Mouse (Mus musculus): ENCODE results near the gene Vasn. TPM values are rescaled to one million over a fixed set of nuclear protein-coding genes. Genes with fewer than 3 reads are reported as not detected.

Vasn gene
- polyA plus RNA-seq, 1 experiment from 2014 or later: 9.4 TPM

DNA sequence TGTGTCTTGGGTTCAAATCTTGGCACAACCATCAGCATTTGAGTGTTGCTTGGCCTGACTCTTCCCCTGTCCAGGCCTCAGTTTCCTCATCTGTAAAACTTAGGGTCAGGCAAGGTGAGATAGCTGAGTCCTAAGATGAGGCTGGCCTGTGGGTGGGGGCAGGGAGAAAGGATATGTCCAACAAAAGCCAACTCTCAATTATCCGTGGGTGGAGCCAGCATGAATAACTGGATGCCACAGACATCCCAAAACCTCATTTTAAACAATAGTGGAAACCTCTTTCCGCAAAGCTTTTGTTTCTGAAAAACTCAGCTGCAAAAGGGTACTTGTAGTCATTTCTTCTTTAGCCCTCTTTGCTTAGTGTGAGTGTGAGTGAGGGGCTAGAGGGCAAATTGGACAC is 42.9 kb upstream of the Vasn start:
- Histone ChIP-seq H3K27ac (ENCODE audit: low read depth, low read length) (peak overlapping the region; percentile 98), H3K4me1 (replicated peaks; ENCODE audit: control insufficient read depth, insufficient read depth, low read length) (peaks cover 46% of the 10 kb centered on the region), H3K9ac (ENCODE audit: low read depth, low read length) (no peak overlapping the region), H3K9me3 (ENCODE audit: control insufficient read depth, low read length) (no peaks in the 10 kb centered on the region), H3K36me3 (ENCODE audit: control insufficient read depth, insufficient read depth, low read length) (no peaks in the 10 kb centered on the region), H3K4me3 (ENCODE audit: low read depth, low read length) (peak overlapping the region; percentile 89), H3K4me2 (replicated peaks; ENCODE audit: low read depth, low read length) (peak overlapping the region; percentile 96), H3K27me3 (ENCODE audit: control insufficient read depth, insufficient read depth, low read length) (no peaks in the 10 kb centered on the region)
- ATAC-seq (ENCODE audit: low FRiP score) (no peak), DNase-seq (ENCODE audit: low spot score) (no peak)
- WGBS: 32% methylated on average over 2 of the region's 2 CpGs

DNA sequence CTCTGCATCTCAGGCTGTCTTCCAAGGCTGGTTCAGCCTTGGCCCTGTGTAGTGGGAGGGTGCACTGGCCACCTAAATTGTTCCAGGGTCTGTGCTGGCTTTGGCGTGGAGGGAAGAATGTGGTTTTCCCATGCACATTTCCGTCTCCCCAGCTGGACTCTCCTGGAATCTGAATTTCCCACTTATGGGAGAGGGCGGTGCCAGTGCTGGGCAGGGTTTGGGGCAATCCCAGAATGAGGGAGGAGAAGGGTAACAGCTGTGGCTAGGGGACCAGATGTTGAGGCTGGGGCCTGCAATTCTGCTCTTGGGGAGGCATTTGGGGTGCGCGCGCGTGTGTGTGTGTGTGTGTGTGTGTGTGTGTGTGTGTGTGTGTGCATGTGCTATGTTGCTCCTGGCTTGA is 42.4 kb upstream of the Vasn start:
- H3K36me3 ChIP-seq (ENCODE audit: control insufficient read depth, insufficient read depth, low read length): no peaks in the 10 kb centered on the region
- H3K9me3 ChIP-seq (ENCODE audit: control insufficient read depth, low read length): no peaks in the 10 kb centered on the region
- peaks cover 50% of the 10 kb centered on the region for H3K4me1 ChIP-seq (replicated peaks; ENCODE audit: control insufficient read depth, insufficient read depth, low read length)
- H3K27me3 ChIP-seq (ENCODE audit: control insufficient read depth, insufficient read depth, low read length): no peaks in the 10 kb centered on the region
- peak overlapping the region; percentile 98; the same call in 1 of the 2 replicates for H3K27ac ChIP-seq (ENCODE audit: low read depth, low read length)
- H3K4me3 ChIP-seq (ENCODE audit: low read depth, low read length): peak overlapping the region; percentile 89; the same call in 1 of the 2 replicates
- no peak for DNase-seq (ENCODE audit: low spot score)
- no peak for ATAC-seq (ENCODE audit: low FRiP score)
- 60% methylated on average over 7 of the region's 7 CpGs for WGBS
- H3K9ac ChIP-seq (ENCODE audit: low read depth, low read length): no peak overlapping the region
- H3K4me2 ChIP-seq (replicated peaks; ENCODE audit: low read depth, low read length): peak overlapping the region; percentile 96

DNA sequence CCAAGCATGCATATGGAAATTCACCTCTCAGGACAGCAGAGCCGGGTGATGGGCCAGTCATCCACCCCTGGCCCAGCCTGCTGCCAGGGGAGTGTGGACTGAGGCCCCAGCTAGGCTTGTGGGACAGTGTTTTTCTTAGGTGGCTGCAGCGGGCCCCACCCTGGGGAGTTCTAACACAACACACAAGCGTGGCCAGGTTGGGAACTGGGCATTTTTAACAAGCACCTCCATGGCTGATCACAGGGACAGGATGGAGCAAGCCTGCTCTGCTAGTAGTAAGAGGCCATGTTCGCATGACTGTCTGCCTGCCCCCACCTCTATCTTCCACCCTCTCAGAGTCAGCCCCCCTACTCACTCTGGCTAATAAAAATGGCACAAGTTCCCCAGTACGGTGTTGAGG is 41.7 kb upstream of the Vasn start:
- H3K9ac ChIP-seq (ENCODE audit: low read depth, low read length): peak overlapping the region; percentile 34; the same call in 1 of the 2 replicates
- H3K4me1 ChIP-seq (replicated peaks; ENCODE audit: control insufficient read depth, insufficient read depth, low read length): peaks cover 54% of the 10 kb centered on the region
- no peaks in the 10 kb centered on the region for H3K36me3 ChIP-seq (ENCODE audit: control insufficient read depth, insufficient read depth, low read length)
- H3K27ac ChIP-seq (ENCODE audit: low read depth, low read length): peak overlapping the region; percentile 60
- H3K4me3 ChIP-seq (ENCODE audit: low read depth, low read length): peak overlapping the region; percentile 2; the same call in 1 of the 2 replicates
- H3K4me2 ChIP-seq (replicated peaks; ENCODE audit: low read depth, low read length): peak overlapping the region; percentile 28
- ATAC-seq (ENCODE audit: low FRiP score) (no peak), DNase-seq (ENCODE audit: low spot score) (no peak)
- WGBS: 64% methylated on average over 5 of the region's 5 CpGs
- no peaks in the 10 kb centered on the region for H3K27me3 ChIP-seq (ENCODE audit: control insufficient read depth, insufficient read depth, low read length)
- H3K9me3 ChIP-seq (ENCODE audit: control insufficient read depth, low read length): no peaks in the 10 kb centered on the region

DNA sequence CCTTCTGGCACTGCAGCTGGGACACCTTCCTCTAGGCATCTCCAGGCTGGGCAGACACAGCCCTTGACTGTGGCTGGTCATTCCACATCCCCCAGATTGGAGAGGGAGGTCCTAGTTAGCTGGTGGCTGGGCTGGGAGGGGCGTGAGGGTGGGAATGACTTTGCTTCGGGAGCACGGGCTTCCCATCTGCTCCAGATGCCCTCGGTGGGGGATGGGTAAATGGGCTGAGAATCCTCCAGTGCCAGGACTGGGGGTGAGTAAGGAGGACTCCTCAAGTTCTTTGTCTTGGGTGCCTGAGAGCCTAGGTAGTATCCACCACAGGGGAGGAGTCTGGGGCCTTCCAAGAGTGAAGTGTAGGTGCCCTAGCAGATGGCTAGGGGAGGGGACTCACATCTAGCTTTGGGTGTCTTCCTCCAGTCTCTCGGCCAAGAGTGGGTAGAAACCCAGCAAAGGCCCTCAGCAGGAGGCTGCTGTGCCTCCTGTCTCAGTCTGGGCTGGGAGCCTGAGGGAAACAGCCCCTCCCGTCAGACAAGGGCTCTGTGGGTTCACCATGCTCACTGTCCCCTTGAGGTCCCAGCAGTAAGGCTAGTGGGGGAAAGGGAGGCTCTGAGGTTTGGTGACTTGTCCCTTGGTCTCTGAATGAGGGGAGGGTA is 40.7 kb upstream of the Vasn start:
- Histone ChIP-seq H3K9ac (ENCODE audit: low read depth, low read length) (0 out of 2 replicates have a peak overlapping the region, but pooled peaks have one; percentile 27), H3K4me3 (ENCODE audit: low read depth, low read length) (no peak overlapping the region), H3K9me3 (ENCODE audit: control insufficient read depth, low read length) (no peaks in the 10 kb centered on the region), H3K27me3 (ENCODE audit: control insufficient read depth, insufficient read depth, low read length) (no peaks in the 10 kb centered on the region), H3K36me3 (ENCODE audit: control insufficient read depth, insufficient read depth, low read length) (no peaks in the 10 kb centered on the region), H3K4me2 (replicated peaks; ENCODE audit: low read depth, low read length) (peak overlapping the region; percentile 12; the same call in 1 of the 2 replicates), H3K4me1 (replicated peaks; ENCODE audit: control insufficient read depth, insufficient read depth, low read length) (peaks cover 51% of the 10 kb centered on the region), H3K27ac (ENCODE audit: low read depth, low read length) (peak overlapping the region; percentile 60)
- ATAC-seq (ENCODE audit: low FRiP score) (no peak), DNase-seq (ENCODE audit: low spot score) (peak; percentile 57)
- 23% methylated on average over 6 of the region's 6 CpGs for WGBS

DNA sequence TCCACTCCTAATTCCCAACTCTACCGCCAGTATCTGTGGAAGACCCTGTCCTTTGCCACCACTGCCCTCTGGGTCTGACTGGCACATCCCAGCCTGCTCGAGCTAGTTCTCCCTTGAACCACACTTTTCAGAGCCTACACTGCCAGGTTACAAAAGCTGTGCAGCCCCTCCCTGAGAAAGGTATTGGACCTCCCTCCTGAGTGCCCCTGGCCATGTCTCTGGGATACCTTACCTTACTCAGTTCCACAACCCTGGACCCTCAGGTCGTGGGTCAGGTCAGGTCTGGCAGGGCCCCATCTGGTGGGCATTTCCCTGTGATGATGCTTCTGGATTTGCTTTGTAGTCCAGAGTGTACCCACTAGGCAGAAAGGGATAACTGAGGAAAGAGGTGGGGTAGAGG is 40.1 kb upstream of the Vasn start:
- no peaks in the 10 kb centered on the region for H3K9me3 ChIP-seq (ENCODE audit: control insufficient read depth, low read length)
- H3K4me1 ChIP-seq (replicated peaks; ENCODE audit: control insufficient read depth, insufficient read depth, low read length): peaks cover 57% of the 10 kb centered on the region
- H3K36me3 ChIP-seq (ENCODE audit: control insufficient read depth, insufficient read depth, low read length): no peaks in the 10 kb centered on the region
- DNase-seq (ENCODE audit: low spot score) (no peak), ATAC-seq (ENCODE audit: low FRiP score) (no peak)
- WGBS: 85% methylated on average over 3 of the region's 3 CpGs
- H3K9ac ChIP-seq (ENCODE audit: low read depth, low read length): no peak overlapping the region
- no peak overlapping the region for H3K4me2 ChIP-seq (replicated peaks; ENCODE audit: low read depth, low read length)
- peak overlapping the region; percentile 60; the same call in 1 of the 2 replicates for H3K27ac ChIP-seq (ENCODE audit: low read depth, low read length)
- no peak overlapping the region for H3K4me3 ChIP-seq (ENCODE audit: low read depth, low read length)
- no peaks in the 10 kb centered on the region for H3K27me3 ChIP-seq (ENCODE audit: control insufficient read depth, insufficient read depth, low read length)

DNA sequence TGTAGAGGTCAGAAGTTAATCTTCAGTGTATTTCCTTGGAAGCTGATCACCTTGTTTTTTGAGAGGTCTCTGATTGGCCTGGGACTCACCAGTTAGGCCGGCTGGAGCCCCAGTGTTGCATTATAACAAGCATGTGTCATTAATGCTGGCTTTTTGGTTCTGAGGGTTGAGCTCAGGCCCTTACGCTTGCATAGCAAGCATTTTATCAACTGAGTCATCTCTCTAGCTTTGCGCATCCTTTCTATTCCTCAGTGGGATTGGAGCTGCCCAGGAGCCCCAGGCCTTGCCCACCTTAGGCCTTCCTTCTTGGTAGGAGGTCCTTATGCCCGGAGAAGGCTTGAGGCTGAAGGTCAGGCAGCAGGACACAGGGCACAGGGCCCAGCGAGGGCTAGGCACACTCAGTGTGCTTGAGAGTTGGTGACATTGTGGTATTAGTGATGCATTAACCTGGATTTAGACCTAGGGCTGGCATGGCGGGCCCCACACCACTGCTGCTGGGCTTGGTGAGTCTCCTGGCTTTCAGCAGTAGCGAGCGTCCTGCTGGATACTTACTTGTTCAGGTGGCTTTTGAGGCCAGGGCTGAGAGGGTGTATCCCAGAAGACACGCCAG is 38.9 kb upstream of the Vasn start:
- DNase-seq (ENCODE audit: low spot score) (no peak), ATAC-seq (ENCODE audit: low FRiP score) (no peak)
- Histone ChIP-seq H3K9ac (ENCODE audit: low read depth, low read length) (no peak overlapping the region), H3K9me3 (ENCODE audit: control insufficient read depth, low read length) (no peaks in the 10 kb centered on the region), H3K4me2 (replicated peaks; ENCODE audit: low read depth, low read length) (no peak overlapping the region), H3K4me3 (ENCODE audit: low read depth, low read length) (no peak overlapping the region), H3K27ac (ENCODE audit: low read depth, low read length) (no peak overlapping the region), H3K4me1 (replicated peaks; ENCODE audit: control insufficient read depth, insufficient read depth, low read length) (peaks cover 61% of the 10 kb centered on the region), H3K36me3 (ENCODE audit: control insufficient read depth, insufficient read depth, low read length) (no peaks in the 10 kb centered on the region), H3K27me3 (ENCODE audit: control insufficient read depth, insufficient read depth, low read length) (no peaks in the 10 kb centered on the region)
- 83% methylated on average over 9 of the region's 9 CpGs for WGBS

DNA sequence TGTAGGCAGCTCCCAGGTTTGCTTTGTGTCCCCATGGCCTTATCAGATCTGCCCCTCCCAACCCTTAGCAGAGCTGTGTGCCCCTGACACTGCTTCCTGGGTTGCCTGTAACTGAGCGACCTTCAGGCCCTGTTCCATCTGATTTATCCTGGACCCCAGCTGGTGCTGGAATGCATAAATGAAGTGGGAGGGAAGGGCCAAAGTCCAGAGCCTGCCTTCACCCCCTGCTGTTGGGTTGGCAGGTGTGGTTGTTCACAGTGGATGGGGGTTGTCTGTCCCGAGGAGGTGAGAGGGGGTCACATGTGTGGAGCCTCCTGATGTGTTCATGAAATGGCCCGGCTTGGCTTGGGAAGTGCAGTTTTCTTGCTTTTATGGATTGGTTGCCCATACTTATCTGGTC is 37.6 kb upstream of the Vasn start:
- ATAC-seq (ENCODE audit: low FRiP score): no peak
- Histone ChIP-seq H3K9ac (ENCODE audit: low read depth, low read length) (no peak overlapping the region), H3K4me1 (replicated peaks; ENCODE audit: control insufficient read depth, insufficient read depth, low read length) (peaks cover 56% of the 10 kb centered on the region), H3K27ac (ENCODE audit: low read depth, low read length) (peak overlapping the region; percentile 56), H3K27me3 (ENCODE audit: control insufficient read depth, insufficient read depth, low read length) (no peaks in the 10 kb centered on the region), H3K36me3 (ENCODE audit: control insufficient read depth, insufficient read depth, low read length) (no peaks in the 10 kb centered on the region), H3K9me3 (ENCODE audit: control insufficient read depth, low read length) (no peaks in the 10 kb centered on the region), H3K4me2 (replicated peaks; ENCODE audit: low read depth, low read length) (no peak overlapping the region), H3K4me3 (ENCODE audit: low read depth, low read length) (no peak overlapping the region)
- 14% methylated on average over 3 of the region's 3 CpGs for WGBS
- no peak for DNase-seq (ENCODE audit: low spot score)

DNA sequence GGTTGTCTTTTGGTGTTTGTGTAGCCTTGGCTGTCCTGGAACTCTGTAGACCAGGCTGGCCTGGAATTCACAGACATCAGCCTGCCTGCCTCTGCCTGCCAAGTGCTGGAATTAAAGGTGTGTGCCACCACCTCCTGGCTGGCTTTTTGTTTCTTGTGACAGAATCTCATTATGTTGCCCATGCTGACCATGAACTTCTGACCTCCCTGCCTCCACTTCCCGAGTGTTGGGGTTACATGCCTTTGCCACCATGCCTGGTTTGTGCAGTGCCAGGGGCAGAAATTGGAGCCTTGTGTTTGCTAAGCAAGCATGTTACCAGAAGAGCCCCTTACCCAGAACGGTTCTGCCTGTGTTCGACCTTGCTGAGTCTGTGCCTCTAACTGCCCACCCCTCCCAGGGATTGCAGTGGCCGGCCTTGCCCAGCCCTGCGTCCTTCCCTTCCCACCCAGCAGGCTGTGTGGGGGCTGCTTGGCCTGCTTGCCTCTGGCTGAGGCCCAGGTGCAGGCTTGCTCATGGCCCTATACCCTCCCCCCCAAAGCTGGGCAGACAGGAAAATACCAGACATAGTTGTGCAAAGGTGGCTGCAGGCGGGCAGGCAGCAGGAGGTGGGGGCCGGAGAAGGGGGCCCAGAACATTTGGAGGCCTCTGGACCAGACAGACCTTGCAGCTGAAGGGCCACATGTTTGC is 36.8 kb upstream of the Vasn start:
- Histone ChIP-seq H3K4me2 (replicated peaks; ENCODE audit: low read depth, low read length) (no peak overlapping the region), H3K9me3 (ENCODE audit: control insufficient read depth, low read length) (no peaks in the 10 kb centered on the region), H3K27me3 (ENCODE audit: control insufficient read depth, insufficient read depth, low read length) (no peaks in the 10 kb centered on the region), H3K27ac (ENCODE audit: low read depth, low read length) (peak overlapping the region; percentile 56; the same call in 1 of the 2 replicates), H3K36me3 (ENCODE audit: control insufficient read depth, insufficient read depth, low read length) (no peaks in the 10 kb centered on the region), H3K4me1 (replicated peaks; ENCODE audit: control insufficient read depth, insufficient read depth, low read length) (peaks cover 55% of the 10 kb centered on the region), H3K9ac (ENCODE audit: low read depth, low read length) (no peak overlapping the region), H3K4me3 (ENCODE audit: low read depth, low read length) (no peak overlapping the region)
- ATAC-seq (ENCODE audit: low FRiP score) (no peak), DNase-seq (ENCODE audit: low spot score) (no peak)
- WGBS: 41% methylated on average over 7 of the region's 7 CpGs
